Mouse (Mus musculus): ENCODE measurements around the gene Cenpa. TPM values are rescaled to one million over a fixed set of nuclear protein-coding genes. Genes with fewer than 3 reads are reported as not detected.

Gene Cenpa
- total and polyA plus RNA-seq, 2 experiments from 2014 or later = 15.1 to 42.4 TPM

GRCm38 (mm10) chr5:30711147-30712001 lies 44.8 kb downstream of the Cenpa start, which contains the start of gene Dpysl5:
Dpysl5 (plus strand) TSS chr5:30711564.
- Histone ChIP-seq H3K9ac (peak within 1 kb of the TSS; percentile 97), H3K36me3 (ENCODE audit: insufficient read depth) (no peaks in the 10 kb centered on the region), H3K27ac (ENCODE audit: low read depth, low read length) (peak within 1 kb of the TSS; percentile 97), H3K27me3 (ENCODE audit: insufficient read depth, low read length) (no peaks in the 10 kb centered on the region), H3K9me3 (ENCODE audit: low read length) (no peaks in the 10 kb centered on the region), H3K4me2 (ENCODE audit: low read depth) (peak within 1 kb of the TSS; percentile 71), H3K4me3 (ENCODE audit: low read depth, low read length) (peak within 1 kb of the TSS; percentile 83), H3K4me1 (ENCODE audit: insufficient read depth) (no peaks in the 10 kb centered on the region)
- 1% methylated on average over 70 of the region's 71 CpGs for WGBS
- TF ChIP-seq CTCF (IDR thresholded peaks at IDR 0.05; ENCODE audit: low read depth) = peak; percentile 29
- DNase-seq (peak; percentile 96), ATAC-seq (peak; percentile 91)

DNA sequence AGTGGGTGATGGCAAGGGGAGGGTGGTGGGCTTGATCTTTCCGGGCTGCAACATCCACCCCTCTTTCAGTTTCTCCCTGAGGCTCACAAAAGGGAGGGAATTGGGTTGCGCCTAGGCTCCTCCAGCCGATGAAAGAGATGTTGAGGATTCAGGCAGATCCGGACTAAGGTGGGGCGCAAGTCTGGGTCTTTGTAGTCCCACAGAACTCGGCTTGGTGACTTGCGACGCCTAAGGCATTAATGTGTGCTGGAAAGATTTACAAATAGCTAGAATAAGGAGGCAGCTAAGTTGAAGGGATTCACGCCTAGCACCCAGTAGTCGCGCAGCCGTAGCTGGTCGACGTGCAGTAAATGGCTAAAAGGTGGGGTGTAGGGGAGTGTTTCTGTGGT lies 45.4 kb downstream of the Cenpa start:
- Histone ChIP-seq H3K4me3 (ENCODE audit: low read depth, low read length) (peak overlapping the region; percentile 83), H3K9me3 (ENCODE audit: low read length) (no peaks in the 10 kb centered on the region), H3K4me2 (ENCODE audit: low read depth) (peak overlapping the region; percentile 71), H3K9ac (peak overlapping the region; percentile 97), H3K27me3 (ENCODE audit: insufficient read depth, low read length) (no peaks in the 10 kb centered on the region), H3K4me1 (ENCODE audit: insufficient read depth) (no peaks in the 10 kb centered on the region), H3K36me3 (ENCODE audit: insufficient read depth) (no peaks in the 10 kb centered on the region), H3K27ac (ENCODE audit: low read depth, low read length) (peak overlapping the region; percentile 97)
- ATAC-seq (peak; percentile 8), DNase-seq (no peak)
- 3% methylated on average over 14 of the region's 14 CpGs for WGBS
- no peak for TF ChIP-seq CTCF (IDR thresholded peaks at IDR 0.05; ENCODE audit: low read depth)

DNA sequence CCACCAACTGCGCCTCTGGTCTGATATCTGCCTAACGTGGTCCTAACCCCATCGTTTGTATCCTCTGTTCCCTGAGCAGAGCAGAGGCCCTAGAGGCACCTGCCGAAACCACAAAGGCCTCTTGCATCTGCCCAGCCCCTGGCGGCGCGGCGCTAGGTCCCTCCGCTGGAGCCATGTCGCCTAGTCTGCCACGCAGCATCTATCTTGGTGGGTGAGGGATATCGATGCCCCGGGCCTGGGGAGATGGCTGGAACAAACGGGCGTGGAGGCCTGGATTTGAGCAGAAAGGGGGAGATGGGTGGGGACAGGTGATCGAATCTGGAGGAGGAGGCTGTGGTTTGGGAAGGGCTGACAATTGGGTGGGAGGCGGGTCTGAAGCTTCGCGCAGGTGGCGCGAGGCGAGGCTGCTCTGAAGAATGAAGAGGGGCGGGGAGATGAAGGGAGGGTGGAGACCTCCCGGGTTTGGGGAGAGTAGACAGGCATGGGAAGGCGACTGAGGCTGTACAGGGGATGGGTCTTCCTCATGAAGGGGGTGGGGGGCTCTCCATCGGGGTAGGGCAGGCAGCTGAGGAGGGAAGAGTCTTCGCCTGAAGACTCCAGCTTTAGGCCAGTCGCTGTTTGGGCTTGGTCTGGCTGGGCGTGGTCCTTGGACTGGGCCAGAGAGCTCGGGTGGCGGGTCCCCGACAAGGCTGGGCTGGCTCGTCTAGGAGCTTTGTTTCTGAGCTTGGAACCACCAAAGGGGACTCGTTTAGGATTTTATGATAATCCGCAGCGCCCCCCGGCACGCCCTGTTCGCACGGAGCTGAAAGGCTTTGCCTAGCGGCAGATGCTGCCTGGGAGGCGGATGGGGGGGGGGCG lies 46.1 kb downstream of the Cenpa start:
- Histone ChIP-seq H3K27ac (ENCODE audit: low read depth, low read length) (peak overlapping the region; percentile 97), H3K4me1 (ENCODE audit: insufficient read depth) (no peaks in the 10 kb centered on the region), H3K27me3 (ENCODE audit: insufficient read depth, low read length) (no peaks in the 10 kb centered on the region), H3K4me3 (ENCODE audit: low read depth, low read length) (peak overlapping the region; percentile 83), H3K36me3 (ENCODE audit: insufficient read depth) (no peaks in the 10 kb centered on the region), H3K9ac (peak overlapping the region; percentile 97), H3K4me2 (ENCODE audit: low read depth) (peak overlapping the region; percentile 71), H3K9me3 (ENCODE audit: low read length) (no peaks in the 10 kb centered on the region)
- peak; percentile 85 for DNase-seq
- ATAC-seq = peak; percentile 61
- TF ChIP-seq CTCF (IDR thresholded peaks at IDR 0.05; ENCODE audit: low read depth) = peak; percentile 20; the same call in 1 of the 2 replicates
- 3% methylated on average over 43 of the region's 43 CpGs for WGBS

- 1% methylated on average over 20 of the region's 20 CpGs for WGBS
- peak; percentile 7 for ATAC-seq
- H3K4me1 ChIP-seq (ENCODE audit: insufficient read depth) = peaks cover 4% of the 10 kb centered on the region; the same call in 1 of the 2 replicates
Measured at GRCm38 (mm10) chr5:30713299-30713675, 46.7 kb downstream of the Cenpa start.

DNA sequence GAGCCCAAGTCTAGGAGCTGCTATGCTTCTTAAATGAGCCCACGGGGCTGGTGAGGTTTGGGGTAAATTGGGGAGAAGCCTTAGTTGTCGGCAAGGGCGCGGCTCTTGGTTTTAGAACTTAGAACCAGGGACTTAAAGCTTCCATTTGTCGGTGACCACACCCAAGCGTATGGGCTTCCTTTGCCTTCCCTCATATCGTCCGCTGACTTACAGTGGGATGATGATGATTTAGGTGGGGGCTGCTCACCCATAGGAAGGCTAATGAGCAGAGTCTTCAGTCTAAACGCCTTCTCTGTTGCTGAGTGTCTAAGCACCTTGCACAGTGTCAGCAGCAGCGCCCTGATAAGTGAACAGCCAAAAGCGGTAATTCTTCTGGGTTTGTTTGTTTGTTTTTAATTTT lies 47.1 kb downstream of the Cenpa start:
- H3K4me3 ChIP-seq (ENCODE audit: low read depth, low read length) = peak overlapping the region; percentile 83
- TF ChIP-seq CTCF (IDR thresholded peaks at IDR 0.05; ENCODE audit: low read depth) = no peak
- DNase-seq = no peak
- peak overlapping the region; percentile 97 for H3K9ac ChIP-seq
- H3K27me3 ChIP-seq (ENCODE audit: insufficient read depth, low read length) = no peaks in the 10 kb centered on the region
- H3K4me1 ChIP-seq (ENCODE audit: insufficient read depth) = peaks cover 8% of the 10 kb centered on the region; the same call in 1 of the 2 replicates
- no peak for ATAC-seq
- H3K36me3 ChIP-seq (ENCODE audit: insufficient read depth) = no peaks in the 10 kb centered on the region
- 10% methylated on average over 11 of the region's 11 CpGs for WGBS
- peak overlapping the region; percentile 97 for H3K27ac ChIP-seq (ENCODE audit: low read depth, low read length)
- peak overlapping the region; percentile 71 for H3K4me2 ChIP-seq (ENCODE audit: low read depth)
- H3K9me3 ChIP-seq (ENCODE audit: low read length) = no peaks in the 10 kb centered on the region

More at GRCm38 (mm10) chr5:30713299-30713675, 46.7 kb downstream of the Cenpa start:
- Histone ChIP-seq H3K4me2 (ENCODE audit: low read depth) (peak overlapping the region; percentile 71), H3K36me3 (ENCODE audit: insufficient read depth) (no peaks in the 10 kb centered on the region), H3K9ac (peak overlapping the region; percentile 97), H3K9me3 (ENCODE audit: low read length) (no peaks in the 10 kb centered on the region), H3K27ac (ENCODE audit: low read depth, low read length) (peak overlapping the region; percentile 97), H3K27me3 (ENCODE audit: insufficient read depth, low read length) (no peaks in the 10 kb centered on the region), H3K4me3 (ENCODE audit: low read depth, low read length) (peak overlapping the region; percentile 83)
- DNase-seq = peak; percentile 74
- TF ChIP-seq CTCF (IDR thresholded peaks at IDR 0.05; ENCODE audit: low read depth) = peak; percentile 30; the same call in 1 of the 2 replicates

- peaks cover 5% of the 10 kb centered on the region for H3K36me3 ChIP-seq (ENCODE audit: insufficient read depth)
- DNase-seq (no peak), ATAC-seq (no peak)
- H3K4me3 ChIP-seq (ENCODE audit: low read depth, low read length) = no peak overlapping the region
- H3K9ac ChIP-seq = no peak overlapping the region
- no peak overlapping the region for H3K27ac ChIP-seq (ENCODE audit: low read depth, low read length)
- WGBS = 96% methylated on average over 2 of the region's 2 CpGs
- peaks cover 11% of the 10 kb centered on the region for H3K4me1 ChIP-seq (ENCODE audit: insufficient read depth)
- no peaks in the 10 kb centered on the region for H3K27me3 ChIP-seq (ENCODE audit: insufficient read depth, low read length)
- TF ChIP-seq CTCF (IDR thresholded peaks at IDR 0.05; ENCODE audit: low read depth) = no peak
- no peak overlapping the region for H3K4me2 ChIP-seq (ENCODE audit: low read depth)
- H3K9me3 ChIP-seq (ENCODE audit: low read length) = no peaks in the 10 kb centered on the region
Measured at GRCm38 (mm10) chr5:30716311-30716710, 49.7 kb downstream of the Cenpa start.
